8 mouse cellular contexts compared by ENCODE assay signal in genomic region chr9:61878889-61879288, GRCm38 (mm10). TPM values are rescaled to one million over a fixed set of nuclear protein-coding genes. Genes with fewer than 3 reads are reported as not detected.
DNase-seq lines count a peak whose midpoint lies in the region; ATAC-seq and TF ChIP-seq lines count a peak whose summit lies in the region.

No protein-coding gene starts in this region.

- H3K27me3 ChIP-seq in MEL (ENCODE audit: control insufficient read depth in 1 of 2, insufficient read depth in 2 of 2, low read length in 2 of 2), result peaks cover 2% of the 10 kb centered on the region in 2 experiments; a peak in 2 of 4 replicates
- 0 out of 2 replicates have a peak, but pooled peaks cover 3% of the 10 kb centered on the region for H3K27me3 ChIP-seq in lung, embryonic 14.5 days (ENCODE audit: insufficient read depth, low read length)

- no peaks in the 10 kb centered on the region for H3K79me2 ChIP-seq in MEL (ENCODE audit: control insufficient read depth, insufficient read depth, low read length, poor library complexity)

- no peak overlapping the region for H3K4me2 ChIP-seq in lung, embryonic 14.5 days

- 27% methylated on average over 2 of the region's 2 CpGs for WGBS in lung, embryonic 14.5 days

- no peak overlapping the region for H3K27ac ChIP-seq in MEL (ENCODE audit: control insufficient read depth, low read depth, low read length)
- H3K27ac ChIP-seq in lung, embryonic 14.5 days (ENCODE audit: low read depth), result no peak overlapping the region

- peak; percentile 62 for DNase-seq in A20 (ENCODE audit: low read depth, low spot score)
- DNase-seq in MEL (ENCODE audit: low read depth, low spot score), result peak; percentile 53
- DNase-seq in cerebellum, postnatal 10 days, result peak; percentile 92
- peak; percentile 45 for DNase-seq in gastrocnemius, adult 18-20 months (ENCODE audit: low spot score)
- peak; percentile 89 to 91 for DNase-seq in kidney, postnatal 4 days
- peak; percentile 88 for DNase-seq in lung, embryonic 14.5 days
- peak; percentile 60 for DNase-seq in right cerebral cortex, postnatal 25 days

- no peak overlapping the region for H3K4me3 ChIP-seq in MEL (ENCODE audit: control insufficient read depth in 1 of 2, insufficient read depth in 1 of 2, low read depth in 2 of 2, low read length in 2 of 2)
- H3K4me3 ChIP-seq in lung, embryonic 14.5 days (ENCODE audit: low read depth, low read length), result no peak overlapping the region

- no peaks in the 10 kb centered on the region for H3K9me3 ChIP-seq in MEL (replicated peaks; ENCODE audit: insufficient read depth, low read length)
- no peaks in the 10 kb centered on the region for H3K9me3 ChIP-seq in lung, embryonic 14.5 days (ENCODE audit: low read depth, low read length)

- ATAC-seq in lung, embryonic 14.5 days (ENCODE audit: insufficient read depth), result peak; percentile 24; the same call in 1 of the 2 replicates
- ATAC-seq in monocyte, adult 5-6 weeks (replicated peaks; ENCODE audit: insufficient number of reproducible peaks, low FRiP score, low TSS enrichment, poor library complexity, severe bottlenecking), result no peak

- TF ChIP-seq POLR2A in MEL (IDR thresholded peaks at IDR 0.05; ENCODE audit: control insufficient read depth in 1 of 2, insufficient read depth in 1 of 2, low read depth in 1 of 2, low read length in 2 of 2, poor library complexity in 1 of 2), result no peak

- peak; percentile 45 to 80 (median 73) for TF ChIP-seq CTCF in MEL (IDR thresholded peaks at IDR 0.05 in 2 of 3, conservative IDR thresholded peaks at IDR 0.05 in 1 of 3; ENCODE audit: control insufficient read depth in 1 of 3, insufficient read depth in 1 of 3, low read depth in 2 of 3, low read length in 3 of 3, poor library complexity in 1 of 3, severe bottlenecking in 1 of 3)
- peak; percentile 80 for TF ChIP-seq CTCF in lung, embryonic 14.5 days (IDR thresholded peaks at IDR 0.05; ENCODE audit: low read depth)

- no peak overlapping the region for H3K9ac ChIP-seq in MEL (ENCODE audit: control insufficient read depth, low read depth, low read length, poor library complexity, severe bottlenecking)
- H3K9ac ChIP-seq in lung, embryonic 14.5 days, result no peak overlapping the region

- H3K36me3 ChIP-seq in MEL (ENCODE audit: control insufficient read depth in 1 of 2, insufficient read depth in 2 of 2, low read length in 2 of 2), result no peaks in the 10 kb centered on the region
- no peaks in the 10 kb centered on the region for H3K36me3 ChIP-seq in lung, embryonic 14.5 days (ENCODE audit: insufficient read depth)

- TF ChIP-seq RAD21 in MEL (IDR thresholded peaks at IDR 0.05; ENCODE audit: low read depth, low read length), result peak; percentile 75

- no peaks in the 10 kb centered on the region for H3K4me1 ChIP-seq in MEL (ENCODE audit: control insufficient read depth in 1 of 2, insufficient read depth in 2 of 2, low read length in 2 of 2)
- H3K4me1 ChIP-seq in lung, embryonic 14.5 days (ENCODE audit: insufficient read depth), result peaks cover 6% of the 10 kb centered on the region

- TF ChIP-seq EP300 in MEL (IDR thresholded peaks at IDR 0.05; ENCODE audit: low read depth in 1 of 2, low read length in 2 of 2), result no peak

TF ChIP-seq in MEL, 35 proteins besides CTCF, POLR2A, EP300 and RAD21:
- TF ChIP-seq ZC3H11A (IDR thresholded peaks at IDR 0.05; ENCODE audit: low read depth, low read length) (peak; percentile 54), MXI1 (IDR thresholded peaks at IDR 0.05; ENCODE audit: low read depth, low read length) (no peak), SMC3 (IDR thresholded peaks at IDR 0.05; ENCODE audit: low read depth, low read length) (peak; percentile 68)

RNA-seq across cellular contexts. Expression of gene Rplp1, which starts 35.5 kb away (rescaled TPM):
- total RNA-seq in MEL (2012; rRNA removed), result 13,843 and 15,045 TPM in 2 replicates
- 1,000 to 10,000 TPM in 1 of 2 experiments, not detected in 1; 9,058 TPM for polyA plus RNA-seq in MEL (2012; ENCODE audit: insufficient read depth in 1 of 2, insufficient read length in 2 of 2, low read depth in 1 of 2, low replicate concordance in 2 of 2, missing spikeins in 1 of 2)
- 1,000 to 10,000 TPM; 1,375 to 1,461 TPM for total RNA-seq in gastrocnemius, adult 18-20 months (2021)
- 1,598 and 1,617 TPM in 2 replicates for polyA plus RNA-seq in lung, embryonic 14.5 days (2014; fragmentation: Nextera tagmentation; extraction: Ambion mirVana)
- total RNA-seq in monocyte, adult 5-6 weeks (2017), result 2,240 to 3,679 TPM (median 3,046 TPM) in 3 replicates
